Mouse (Mus musculus) heart, embryonic 13.5 days (tissue): ENCODE results near the gene Mylk. TPM values are rescaled to one million over a fixed set of nuclear protein-coding genes. Genes with fewer than 3 reads are reported as not detected.

Source experiments
- ATAC-seq: fragments of 200-750 bp; cut with Nextera tagmentation; 2 replicates; pipeline ENCODE4 v1.8.0; 2017; ENCODE audit warnings: moderate TSS enrichment; ENCODE audit not compliant: insufficient number of reproducible peaks, low FRiP score, low TSS enrichment; ENCODE audit errors: extremely low read depth
- H3K27ac ChIP-seq: fragments of 300-500 bp; sonication (generic); replicated peaks from 2 replicates; pipeline ENCODE4 v1.5.1; 2015; ENCODE audit warnings: moderate library complexity, mild to moderate bottlenecking, inconsistent platforms
- H3K27me3 ChIP-seq: fragments of 300-500 bp; sonication (generic); replicated peaks from 2 replicates; pipeline ENCODE4 v1.6.1; 2015; ENCODE audit warnings: mild to moderate bottlenecking, inconsistent platforms
- H3K36me3 ChIP-seq: fragments of 300-500 bp; sonication (generic); 2 replicates; pipeline ENCODE4 v1.6.1; 2015; ENCODE audit warnings: mild to moderate bottlenecking, inconsistent platforms
- H3K4me1 ChIP-seq: fragments of 300-500 bp; sonication (generic); 2 replicates; pipeline ENCODE4 v1.6.1; 2015; ENCODE audit warnings: inconsistent platforms
- H3K4me2 ChIP-seq: fragments of 300-500 bp; sonication (generic); 2 replicates; pipeline ENCODE4 v1.6.1; 2015; ENCODE audit warnings: inconsistent platforms, mild to moderate bottlenecking, moderate library complexity
- H3K4me3 ChIP-seq: fragments of 300-500 bp; sonication (generic); 2 replicates; pipeline ENCODE4 v1.5.1; 2015; ENCODE audit warnings: moderate library complexity, mild to moderate bottlenecking, inconsistent platforms
- H3K9ac ChIP-seq: fragments of 300-500 bp; sonication (generic); 2 replicates; pipeline ENCODE4 v1.6.1; 2015; ENCODE audit warnings: inconsistent platforms, mild to moderate bottlenecking, moderate library complexity
- H3K9me3 ChIP-seq: fragments of 300-500 bp; sonication (generic); 2 replicates; pipeline ENCODE4 v1.6.1; 2016; ENCODE audit warnings: inconsistent platforms
- WGBS: fragments of 180-500 bp; shearing (Covaris S2); methylation state at CpG from one replicate; pipeline ENCODE4 v1.1.7; 2015; ENCODE audit warnings: mixed read lengths; 5-methylcytosine and 5-hydroxymethylcytosine counted together
- polyA plus RNA-seq: library from polyadenylated mRNA; unstranded; fragments of >200 nt; fragmentation: Nextera tagmentation; extraction: Ambion mirVana; gene quantifications from 2 replicates; pipeline ENCODE4 v1.2.1, GENCODE M21; 2015

Gene Mylk
- polyA plus RNA-seq, 1 experiment from 2014 or later: 9.1 TPM

DNA sequence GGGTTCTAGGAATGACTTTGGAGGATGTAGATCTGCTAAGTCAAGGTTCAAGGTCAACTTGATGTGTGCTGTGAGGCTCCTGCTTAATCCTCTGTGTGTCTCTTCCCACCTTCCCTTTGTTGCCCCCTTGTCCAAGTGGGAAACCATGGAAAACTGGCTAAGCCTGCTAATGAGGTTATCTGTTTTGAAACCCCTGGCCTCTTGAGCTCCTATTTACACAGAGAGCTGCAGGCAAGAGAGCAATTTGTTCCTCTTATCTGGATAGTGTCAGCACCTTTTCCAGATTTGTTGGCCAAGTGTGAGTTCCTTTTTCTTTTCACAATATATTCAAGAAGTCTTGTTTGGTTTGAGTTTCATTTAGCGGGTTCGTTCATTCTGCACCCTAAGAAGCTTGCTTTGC is 186.3 kb downstream of the Mylk start:
- H3K27me3 ChIP-seq: peaks cover 86% of the 10 kb centered on the region
- ATAC-seq: no peak

DNA sequence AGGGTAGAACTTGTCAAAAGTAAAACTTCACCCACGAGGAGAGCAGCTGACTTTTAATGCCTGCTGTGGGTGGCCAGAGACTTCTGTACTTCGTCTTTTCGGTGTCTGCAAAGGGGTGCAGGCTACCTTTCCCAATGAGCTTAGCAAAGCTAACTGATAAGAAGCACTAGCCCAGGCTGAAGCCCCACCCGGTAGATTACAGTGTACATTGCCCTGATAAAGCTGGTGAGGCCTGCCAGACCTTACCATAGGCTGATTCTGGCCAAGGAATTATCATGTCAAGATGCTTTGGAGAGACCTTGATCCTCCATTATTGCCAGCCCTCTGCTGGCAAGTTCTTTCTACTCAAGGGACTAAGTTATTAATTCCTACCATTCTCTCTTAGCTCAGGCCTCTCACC is 188.2 kb downstream of the Mylk start:
- Histone ChIP-seq H3K36me3 (no peaks in the 10 kb centered on the region), H3K4me2 (no peak overlapping the region), H3K9ac (no peak overlapping the region), H3K27me3 (peaks cover 76% of the 10 kb centered on the region), H3K4me3 (no peak overlapping the region), H3K9me3 (no peaks in the 10 kb centered on the region), H3K4me1 (peaks cover 72% of the 10 kb centered on the region), H3K27ac (no peak overlapping the region)
- WGBS: 40% methylated on average over 4 of the region's 4 CpGs
- ATAC-seq: no peak

More for the DNA sequence above, 186.3 kb downstream of the Mylk start:
- no peak overlapping the region for H3K4me3 ChIP-seq
- no peak overlapping the region for H3K4me2 ChIP-seq
- H3K4me1 ChIP-seq: peaks cover 69% of the 10 kb centered on the region
- H3K9me3 ChIP-seq: peaks cover 5% of the 10 kb centered on the region
- H3K9ac ChIP-seq: no peak overlapping the region
- WGBS: 28% methylated on average over 2 of the region's 2 CpGs
- no peaks in the 10 kb centered on the region for H3K36me3 ChIP-seq
- H3K27ac ChIP-seq: no peak overlapping the region

DNA sequence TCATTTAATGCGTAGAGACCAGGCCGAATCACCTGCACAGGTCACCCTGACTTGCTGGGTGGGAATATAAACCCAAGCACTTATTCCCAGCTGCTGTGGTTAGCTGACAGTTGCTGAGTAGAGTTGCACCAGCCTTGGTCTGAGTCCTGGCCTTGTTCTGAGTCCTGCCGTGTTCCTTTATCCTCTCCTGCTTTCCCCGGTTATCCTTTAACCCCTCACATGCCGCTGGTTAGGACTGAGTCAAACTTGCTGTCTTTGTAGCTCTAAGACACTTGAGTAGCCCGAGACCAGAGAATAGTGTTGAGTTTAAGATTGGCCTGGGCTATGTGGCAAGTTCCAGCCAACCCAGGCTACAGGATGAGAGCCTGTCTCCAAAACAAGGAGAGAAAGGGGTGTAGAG is 189.5 kb downstream of the Mylk start:
- ATAC-seq: no peak
- H3K36me3 ChIP-seq: no peaks in the 10 kb centered on the region

DNA sequence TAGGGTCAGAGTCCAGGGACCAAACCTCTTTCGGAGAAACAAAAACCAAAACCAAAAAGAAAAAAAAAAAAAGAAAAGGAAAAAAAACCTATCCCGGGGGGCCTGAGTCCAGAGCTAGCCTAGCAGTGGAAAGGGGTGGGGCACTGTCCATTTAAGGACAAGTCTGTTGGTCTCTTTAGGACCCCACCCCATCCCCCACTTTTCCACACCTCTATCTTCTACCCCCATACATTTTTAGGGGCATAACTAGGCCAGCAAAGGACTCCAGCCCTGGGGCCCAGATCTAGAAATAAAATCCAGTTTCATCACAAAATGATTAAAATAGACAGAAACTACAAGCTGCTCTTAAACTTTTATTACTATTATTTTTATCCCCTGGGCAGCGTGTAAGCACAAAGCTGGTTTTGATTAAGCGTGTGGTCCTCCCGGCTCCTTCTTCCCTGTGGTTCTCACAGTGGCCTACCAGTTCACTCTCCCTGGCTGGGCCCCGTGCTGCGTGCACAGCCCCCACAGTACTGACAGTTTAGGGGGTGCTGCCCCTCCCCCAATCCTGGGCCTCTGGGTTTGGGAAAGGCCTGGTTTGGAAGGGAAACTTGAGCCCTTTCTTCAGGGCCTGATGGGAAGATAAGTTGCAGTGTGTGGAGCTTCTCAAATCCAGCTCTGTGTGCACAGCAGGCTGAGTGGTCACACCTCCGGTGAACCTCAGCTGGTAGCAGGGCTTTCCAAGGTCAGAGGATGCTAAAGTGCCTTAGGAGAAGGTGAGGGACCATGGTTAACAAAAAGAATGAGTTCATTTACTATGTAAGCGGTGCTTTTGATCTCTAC is 190.7 kb downstream of the Mylk start:
- H3K36me3 ChIP-seq: no peaks in the 10 kb centered on the region
- H3K9me3 ChIP-seq: no peaks in the 10 kb centered on the region
- H3K9ac ChIP-seq: peak overlapping the region; percentile 52
- H3K4me3 ChIP-seq: no peak overlapping the region
- no peak overlapping the region for H3K4me2 ChIP-seq
- H3K4me1 ChIP-seq: peaks cover 71% of the 10 kb centered on the region
- WGBS: 56% methylated on average over 9 of the region's 9 CpGs
- H3K27me3 ChIP-seq: peaks cover 74% of the 10 kb centered on the region
- no peak for ATAC-seq
- H3K27ac ChIP-seq: peak overlapping the region; percentile 38; the same call in 1 of the 2 replicates

More for the DNA sequence above, 189.5 kb downstream of the Mylk start:
- Histone ChIP-seq H3K9me3 (no peaks in the 10 kb centered on the region), H3K27me3 (peaks cover 76% of the 10 kb centered on the region), H3K4me2 (no peak overlapping the region), H3K9ac (no peak overlapping the region), H3K4me1 (peaks cover 77% of the 10 kb centered on the region), H3K27ac (no peak overlapping the region), H3K4me3 (no peak overlapping the region)
- WGBS: 58% methylated on average over 6 of the region's 6 CpGs

DNA sequence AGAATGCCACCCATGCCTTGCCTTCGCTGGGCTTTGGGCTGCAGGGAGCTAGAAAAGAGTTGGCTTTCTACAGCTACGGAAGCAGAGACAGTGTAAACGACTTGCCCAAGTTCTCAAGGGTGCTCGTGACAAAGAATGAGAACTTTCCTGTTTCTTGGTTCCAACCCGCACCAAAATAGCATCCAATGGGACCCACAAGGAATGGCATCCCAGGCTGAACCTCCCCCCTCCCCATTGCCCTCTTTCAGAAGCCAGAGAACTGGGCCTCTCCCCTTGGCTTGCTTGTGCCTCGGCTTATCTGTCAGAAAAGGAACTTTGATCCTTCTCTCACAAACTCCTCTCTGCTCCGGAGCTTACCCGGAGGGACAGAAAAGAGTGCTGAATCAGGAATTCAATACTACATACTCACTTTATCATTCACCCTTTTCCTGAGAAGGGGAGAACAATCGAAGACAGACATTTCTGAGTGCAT is 191.4 kb downstream of the Mylk start:
- Histone ChIP-seq H3K27me3 (peaks cover 75% of the 10 kb centered on the region), H3K36me3 (no peaks in the 10 kb centered on the region), H3K4me2 (no peak overlapping the region), H3K9ac (no peak overlapping the region), H3K27ac (peak overlapping the region; percentile 38; the same call in 1 of the 2 replicates), H3K4me3 (no peak overlapping the region), H3K4me1 (peaks cover 65% of the 10 kb centered on the region), H3K9me3 (no peaks in the 10 kb centered on the region)
- ATAC-seq: no peak
- WGBS: 36% methylated on average over 9 of the region's 9 CpGs

DNA sequence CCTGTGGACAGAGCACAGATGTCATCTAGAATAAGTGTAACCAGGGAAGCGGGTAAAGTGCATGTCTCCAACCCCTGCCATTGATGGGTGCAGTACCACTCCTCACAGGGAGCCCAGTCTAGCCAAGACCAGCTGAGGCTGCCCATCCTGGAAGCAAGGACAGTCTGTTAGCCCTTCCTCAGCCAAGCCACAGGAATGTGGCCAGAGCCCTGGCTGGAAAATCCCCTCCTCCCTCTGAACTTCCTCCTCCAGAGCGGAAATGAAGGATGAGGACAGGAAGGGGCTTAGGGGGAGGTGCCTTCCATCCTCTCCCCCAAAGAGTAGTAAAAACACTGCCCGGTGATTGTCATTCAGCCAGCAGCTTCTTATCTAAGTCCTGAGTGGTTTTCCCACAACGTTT is 192.6 kb downstream of the Mylk start:
- peaks cover 70% of the 10 kb centered on the region for H3K27me3 ChIP-seq
- WGBS: 30% methylated on average over 4 of the region's 4 CpGs

DNA sequence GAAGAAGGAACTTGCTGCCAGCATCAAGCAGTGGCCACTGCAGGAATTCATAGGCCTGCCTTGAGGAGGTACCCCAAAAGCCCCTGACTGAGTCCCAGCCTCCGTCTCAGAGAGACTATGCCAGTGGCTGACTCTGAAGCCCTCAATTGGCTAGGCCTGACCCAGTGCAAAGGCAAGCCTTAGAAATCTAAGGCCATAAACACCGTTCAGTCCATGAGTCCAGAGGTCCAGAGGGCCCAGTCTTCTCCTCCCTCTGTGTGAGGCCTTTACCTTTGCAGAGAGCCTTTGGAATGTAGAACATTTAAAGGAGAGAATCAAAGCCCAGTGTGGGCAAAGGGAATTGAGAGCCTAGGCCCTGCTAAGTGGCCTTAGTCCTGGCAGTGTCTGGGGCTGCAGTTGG is 193.2 kb downstream of the Mylk start:
- H3K4me3 ChIP-seq: no peak overlapping the region
- peaks cover 57% of the 10 kb centered on the region for H3K4me1 ChIP-seq
- H3K9ac ChIP-seq: no peak overlapping the region
- no peaks in the 10 kb centered on the region for H3K9me3 ChIP-seq
- WGBS: 72% methylated on average over 2 of the region's 2 CpGs
- H3K4me2 ChIP-seq: no peak overlapping the region
- H3K27ac ChIP-seq: peak overlapping the region; percentile 85
- no peak for ATAC-seq
- H3K27me3 ChIP-seq: peaks cover 65% of the 10 kb centered on the region
- no peaks in the 10 kb centered on the region for H3K36me3 ChIP-seq

More for the DNA sequence above, 192.6 kb downstream of the Mylk start:
- H3K36me3 ChIP-seq: no peaks in the 10 kb centered on the region
- no peak overlapping the region for H3K4me3 ChIP-seq
- no peak overlapping the region for H3K4me2 ChIP-seq
- peak overlapping the region; percentile 85 for H3K27ac ChIP-seq
- H3K9me3 ChIP-seq: no peaks in the 10 kb centered on the region
- peaks cover 62% of the 10 kb centered on the region for H3K4me1 ChIP-seq
- H3K9ac ChIP-seq: peak overlapping the region; percentile 1
- ATAC-seq: no peak

DNA sequence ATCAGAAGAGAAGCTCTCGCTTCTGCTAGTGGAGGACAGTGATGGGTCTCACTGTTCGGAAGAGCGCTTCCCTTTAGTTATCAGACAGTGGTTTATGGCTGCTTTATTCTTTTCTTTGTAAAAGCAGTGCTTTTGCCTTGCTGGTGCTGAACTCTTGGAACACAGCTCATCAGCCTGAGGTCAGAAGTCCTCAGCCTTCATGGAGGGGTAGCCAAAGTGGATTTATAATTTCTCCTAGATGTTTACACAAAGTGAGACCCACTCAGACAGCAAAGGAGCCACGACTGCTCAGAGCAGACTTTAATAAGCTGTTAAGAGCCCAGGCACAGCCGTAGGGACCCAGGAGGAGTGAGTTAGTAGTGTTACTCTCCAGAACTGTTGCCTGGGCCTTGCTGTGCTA is 194.9 kb downstream of the Mylk start:
- 76% methylated on average over 5 of the region's 5 CpGs for WGBS
- Histone ChIP-seq H3K4me1 (peaks cover 61% of the 10 kb centered on the region), H3K27ac (no peak overlapping the region), H3K9me3 (no peaks in the 10 kb centered on the region), H3K4me2 (no peak overlapping the region), H3K27me3 (peaks cover 56% of the 10 kb centered on the region), H3K36me3 (no peaks in the 10 kb centered on the region), H3K9ac (no peak overlapping the region), H3K4me3 (no peak overlapping the region)
- no peak for ATAC-seq

DNA sequence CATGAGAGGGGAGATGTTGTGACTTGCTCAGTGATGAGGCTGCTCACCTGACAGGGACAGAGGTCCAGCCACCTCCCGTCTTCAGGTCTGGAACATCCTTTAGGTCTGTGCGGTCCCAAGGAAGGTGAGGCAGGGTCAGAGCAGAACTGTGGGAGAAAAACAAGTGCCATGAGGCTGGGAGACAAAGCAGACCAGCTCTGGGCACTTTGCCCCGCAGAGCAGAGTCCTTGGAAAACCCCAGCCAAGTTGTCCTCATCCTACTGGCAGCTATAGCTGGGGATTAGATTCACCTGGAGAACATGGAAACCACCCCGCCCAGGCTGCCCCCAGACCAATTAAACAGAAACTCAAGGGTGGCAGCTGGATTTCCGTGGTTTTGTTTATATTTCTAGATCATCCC is 195.4 kb downstream of the Mylk start:
- Histone ChIP-seq H3K4me3 (no peak overlapping the region), H3K4me1 (peaks cover 62% of the 10 kb centered on the region), H3K9me3 (no peaks in the 10 kb centered on the region), H3K4me2 (no peak overlapping the region), H3K27me3 (peaks cover 52% of the 10 kb centered on the region), H3K9ac (no peak overlapping the region), H3K36me3 (no peaks in the 10 kb centered on the region), H3K27ac (no peak overlapping the region)
- WGBS: 68% methylated on average over 5 of the region's 5 CpGs
- no peak for ATAC-seq

DNA sequence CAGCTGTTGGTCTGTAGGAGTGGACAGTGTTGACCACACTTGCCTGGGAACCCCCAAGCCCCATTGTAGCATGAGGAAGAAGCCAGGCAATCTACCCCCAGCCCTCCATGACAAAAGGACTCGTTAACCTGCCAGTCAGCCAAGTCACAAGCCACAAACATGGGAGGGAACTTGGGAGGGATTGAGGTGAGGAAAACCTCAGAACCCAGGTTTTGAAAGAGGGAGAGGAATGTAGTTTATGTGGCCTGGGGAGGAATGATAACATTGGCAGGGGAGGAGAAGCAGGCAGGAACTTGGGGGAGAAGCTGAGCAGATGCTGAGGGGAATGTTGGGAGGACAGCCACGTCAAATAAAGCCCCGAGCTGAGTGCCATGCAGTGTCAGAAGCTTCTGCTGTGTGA is 196.9 kb downstream of the Mylk start:
- no peak for ATAC-seq
- Histone ChIP-seq H3K9me3 (no peaks in the 10 kb centered on the region), H3K4me2 (no peak overlapping the region), H3K4me1 (peaks cover 61% of the 10 kb centered on the region), H3K27ac (no peak overlapping the region), H3K27me3 (peaks cover 48% of the 10 kb centered on the region), H3K4me3 (no peak overlapping the region), H3K36me3 (no peaks in the 10 kb centered on the region), H3K9ac (no peak overlapping the region)
- WGBS: 37% methylated on average over 3 of the region's 3 CpGs

DNA sequence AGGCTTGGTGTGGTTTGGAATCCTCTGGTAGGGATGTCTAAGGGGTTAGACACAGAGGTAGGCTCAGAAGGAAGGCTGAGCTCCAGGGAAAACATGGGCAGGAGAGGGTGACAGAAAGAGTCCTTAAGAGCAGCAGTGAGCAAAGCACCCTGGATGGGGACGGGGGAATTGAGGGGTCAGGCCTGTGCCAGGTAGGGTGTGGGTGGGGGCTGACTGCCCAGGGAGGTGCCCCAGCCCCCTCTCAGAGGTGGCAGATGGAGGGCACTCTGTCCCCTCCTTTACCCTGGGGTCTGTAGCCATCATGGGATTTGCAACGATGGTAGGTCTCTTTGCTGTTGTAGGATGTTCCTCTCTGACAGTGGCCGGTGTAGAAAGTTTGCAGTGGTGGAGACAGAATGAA is 201.3 kb downstream of the Mylk start:
- Histone ChIP-seq H3K4me2 (no peak overlapping the region), H3K36me3 (no peaks in the 10 kb centered on the region), H3K4me1 (peaks cover 42% of the 10 kb centered on the region), H3K4me3 (no peak overlapping the region), H3K27me3 (peaks cover 24% of the 10 kb centered on the region), H3K9me3 (no peaks in the 10 kb centered on the region), H3K27ac (no peak overlapping the region), H3K9ac (no peak overlapping the region)
- WGBS: 76% methylated on average over 3 of the region's 3 CpGs
- no peak for ATAC-seq

DNA sequence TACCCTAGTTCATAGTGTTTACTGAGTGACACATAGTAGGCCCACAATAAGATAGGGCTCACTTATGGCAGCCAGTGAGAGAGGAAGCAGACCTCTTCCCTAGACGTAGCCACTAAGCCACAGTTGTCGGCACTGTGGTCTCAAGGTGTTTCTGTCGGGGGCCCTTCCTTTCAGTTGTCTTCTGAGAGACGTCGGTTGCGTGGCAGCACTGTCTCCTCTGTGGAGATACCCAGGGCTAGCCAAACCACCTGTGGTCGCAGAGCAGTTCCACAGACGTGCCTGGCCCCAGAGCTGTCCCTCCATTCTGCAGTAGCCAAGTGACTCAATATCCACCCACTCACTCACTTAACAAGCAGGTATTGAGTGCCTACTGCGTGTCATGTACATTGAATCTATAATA is 205.9 kb downstream of the Mylk start:
- ATAC-seq: no peak
- 76% methylated on average over 9 of the region's 9 CpGs for WGBS
- Histone ChIP-seq H3K27me3 (peaks cover 4% of the 10 kb centered on the region; the same call in 1 of the 2 replicates), H3K9ac (no peak overlapping the region), H3K4me1 (peaks cover 40% of the 10 kb centered on the region), H3K36me3 (peaks cover 7% of the 10 kb centered on the region; the same call in 1 of the 2 replicates), H3K9me3 (no peaks in the 10 kb centered on the region), H3K4me3 (no peak overlapping the region), H3K27ac (no peak overlapping the region), H3K4me2 (no peak overlapping the region)
